Mouse (Mus musculus) lung, adult 2 months (tissue): ENCODE results near the gene Tmem8.

Source experiments
- CTCF ChIP-seq: fragments of 200-500 bp; IDR thresholded peaks from 2 replicates; pipeline ENCODE4 v1.5.1; 2011; ENCODE audit warnings: mild to moderate bottlenecking, low read length, control low read depth; ENCODE audit not compliant: insufficient read depth
- POLR2A ChIP-seq: fragments of 200-500 bp; IDR thresholded peaks from 2 replicates; pipeline ENCODE4 v1.6.1; 2011; ENCODE audit warnings: low read depth, mild to moderate bottlenecking, control low read depth, low read length, borderline replicate concordance; ENCODE audit errors: extremely low read depth

GRCm38 (mm10) chr17:26110156-26110555 lies 2.9 kb upstream of the Tmem8 start:
- TF ChIP-seq POLR2A = no peak
- TF ChIP-seq CTCF = no peak
